ENCODE assay signal across 29 mouse cellular contexts in genomic region chr6:58899076-58899475, GRCm38 (mm10). TPM values are rescaled to one million over a fixed set of nuclear protein-coding genes. Genes with fewer than 3 reads are reported as not detected.
DNase-seq lines count a peak whose midpoint lies in the region; ATAC-seq and TF ChIP-seq lines count a peak whose summit lies in the region.
"Had no signal": no experiment of that assay in that cellular context is flagged by ENCODE, and none has a peak within 500 bp of the region (broad histone marks: within the 10 kb centered on the region; RNA-seq: fewer than 3 reads in every experiment).

No protein-coding gene starts in this region.

- H3K27ac ChIP-seq in forebrain, embryonic 13.5 days, result no peak overlapping the region
- no peak overlapping the region for H3K27ac ChIP-seq in forebrain, embryonic 10.5 days
- 0 out of 2 replicates have a peak overlapping the region, but pooled peaks have one; percentile 32 for H3K27ac ChIP-seq in layer of hippocampus, adult 2 months
- no peak overlapping the region for H3K27ac ChIP-seq in forebrain, postnatal 0 days (ENCODE audit: low read depth, low read length)
- H3K27ac ChIP-seq: embryonic facial prominence, embryonic 12.5 days; embryonic facial prominence, embryonic 15.5 days; heart, embryonic 15.5 days; hindbrain, embryonic 10.5 days; hindbrain, embryonic 13.5 days; intestine, embryonic 15.5 days had no signal

- DNase-seq in cerebellum, postnatal 36 days, result no peak
- DNase-seq in forebrain, embryonic 10.5 days (ENCODE audit: extremely low spot score, low spot score), result no peak
- DNase-seq in layer of hippocampus, adult 2 months (ENCODE audit: low spot score in 2 of 2), result peak in 1 of 2 experiments; percentile 27
- DNase-seq in layer of hippocampus, adult 9-10 months (ENCODE audit: low spot score), result no peak
- peak; percentile 36 for DNase-seq in forebrain, postnatal 0 days
- DNase-seq: adrenal gland, adult 8-10 months; adrenal gland, postnatal 25 days; cerebellum, adult 18-20 months; cerebellum, postnatal 14 days; gastrocnemius, postnatal 25 days; heart, adult 18-20 months; heart, postnatal 10 days; heart, postnatal 36 days; kidney, adult 11 months; kidney, adult 8-10 months had no signal

- peaks cover 33% of the 10 kb centered on the region for H3K4me1 ChIP-seq in forebrain, embryonic 13.5 days
- 0 out of 2 replicates have a peak, but pooled peaks cover 5% of the 10 kb centered on the region for H3K4me1 ChIP-seq in forebrain, embryonic 10.5 days
- no peaks in the 10 kb centered on the region for H3K4me1 ChIP-seq in forebrain, postnatal 0 days (ENCODE audit: insufficient read depth)
- H3K4me1 ChIP-seq: embryonic facial prominence, embryonic 12.5 days; embryonic facial prominence, embryonic 15.5 days; heart, embryonic 12.5 days; intestine, embryonic 15.5 days had no signal

- no peaks in the 10 kb centered on the region for H3K27me3 ChIP-seq in forebrain, embryonic 13.5 days
- H3K27me3 ChIP-seq in forebrain, embryonic 10.5 days (ENCODE audit: poor library complexity, severe bottlenecking), result no peaks in the 10 kb centered on the region
- H3K27me3 ChIP-seq in forebrain, postnatal 0 days (ENCODE audit: insufficient read depth, low read length), result no peaks in the 10 kb centered on the region
- H3K27me3 ChIP-seq: embryonic facial prominence, embryonic 12.5 days; embryonic facial prominence, embryonic 15.5 days; heart, embryonic 12.5 days; heart, embryonic 15.5 days; hindbrain, embryonic 13.5 days; intestine, embryonic 15.5 days had no signal

- H3K9ac ChIP-seq in forebrain, embryonic 13.5 days, result no peak overlapping the region
- no peak overlapping the region for H3K9ac ChIP-seq in forebrain, postnatal 0 days
- H3K9ac ChIP-seq: embryonic facial prominence, embryonic 12.5 days; embryonic facial prominence, embryonic 15.5 days; heart, embryonic 12.5 days; heart, embryonic 15.5 days; hindbrain, embryonic 13.5 days; intestine, embryonic 15.5 days had no signal

- no peaks in the 10 kb centered on the region for H3K36me3 ChIP-seq in forebrain, embryonic 13.5 days (ENCODE audit: poor library complexity, severe bottlenecking)
- no peaks in the 10 kb centered on the region for H3K36me3 ChIP-seq in forebrain, embryonic 10.5 days (replicated peaks)
- no peaks in the 10 kb centered on the region; the same call in 1 of the 2 replicates for H3K36me3 ChIP-seq in forebrain, postnatal 0 days (ENCODE audit: insufficient read depth)
- H3K36me3 ChIP-seq: embryonic facial prominence, embryonic 12.5 days; embryonic facial prominence, embryonic 15.5 days; hindbrain, embryonic 10.5 days; intestine, embryonic 15.5 days had no signal

- WGBS in forebrain, embryonic 13.5 days, result 79% methylated on average over 3 of the region's 3 CpGs
- WGBS in forebrain, embryonic 10.5 days, result 93% methylated on average over 3 of the region's 3 CpGs
- WGBS in forebrain, postnatal 0 days, result 51% methylated on average over 3 of the region's 3 CpGs

- H3K9me3 ChIP-seq in forebrain, embryonic 13.5 days (replicated peaks), result no peaks in the 10 kb centered on the region
- H3K9me3 ChIP-seq in forebrain, embryonic 10.5 days, result no peaks in the 10 kb centered on the region
- no peaks in the 10 kb centered on the region for H3K9me3 ChIP-seq in forebrain, postnatal 0 days (ENCODE audit: low read length)
- H3K9me3 ChIP-seq: embryonic facial prominence, embryonic 12.5 days; embryonic facial prominence, embryonic 15.5 days; heart, embryonic 12.5 days; heart, embryonic 15.5 days; hindbrain, embryonic 10.5 days; hindbrain, embryonic 13.5 days; intestine, embryonic 15.5 days had no signal

- TF ChIP-seq CTCF in layer of hippocampus, adult 2 months (conservative IDR thresholded peaks at IDR 0.05), result no peak
- TF ChIP-seq CTCF in forebrain, postnatal 0 days (IDR thresholded peaks at IDR 0.05; ENCODE audit: low read depth), result no peak

- H3K4me2 ChIP-seq in forebrain, embryonic 13.5 days, result no peak overlapping the region
- no peak overlapping the region for H3K4me2 ChIP-seq in forebrain, postnatal 0 days (ENCODE audit: low read depth)
- H3K4me2 ChIP-seq: embryonic facial prominence, embryonic 12.5 days; embryonic facial prominence, embryonic 15.5 days; heart, embryonic 12.5 days; heart, embryonic 15.5 days; hindbrain, embryonic 13.5 days; intestine, embryonic 15.5 days had no signal

- ATAC-seq in cerebellum, adult (ENCODE audit: insufficient number of reproducible peaks, low FRiP score, low TSS enrichment), result peak; percentile 46; the same call in 1 of the 2 replicates
- ATAC-seq in forebrain, embryonic 13.5 days, result peak; percentile 34; the same call in 1 of the 2 replicates
- ATAC-seq in forebrain, postnatal 0 days, result no peak
- no peak for ATAC-seq in frontal cortex, adult (ENCODE audit: low TSS enrichment)
- ATAC-seq: activated CD4-positive, CD25-positive, alpha-beta regulatory T cell, adult 4 months; hindbrain, embryonic 16.5 days; intestine, embryonic 15.5 days had no signal

- no peak overlapping the region for H3K4me3 ChIP-seq in forebrain, embryonic 13.5 days
- no peak overlapping the region for H3K4me3 ChIP-seq in forebrain, embryonic 10.5 days
- no peak overlapping the region for H3K4me3 ChIP-seq in layer of hippocampus, adult 2 months
- no peak overlapping the region for H3K4me3 ChIP-seq in forebrain, postnatal 0 days (ENCODE audit: low read depth, low read length)
- H3K4me3 ChIP-seq: embryonic facial prominence, embryonic 12.5 days; embryonic facial prominence, embryonic 15.5 days; erythroblast, embryonic 14.5 days; heart, embryonic 12.5 days; heart, embryonic 15.5 days; hindbrain, embryonic 10.5 days; hindbrain, embryonic 13.5 days; intestine, embryonic 15.5 days had no signal

RNA-seq across cellular contexts. Expression of gene Nap1l5, which starts 7.8 kb away (rescaled TPM):
- 49.1 and 52.6 TPM in 2 replicates for polyA plus RNA-seq in forebrain, embryonic 13.5 days (2015; fragmentation: Nextera tagmentation; extraction: Ambion mirVana)
- polyA plus RNA-seq in forebrain, embryonic 10.5 days (2016; fragmentation: Nextera tagmentation; extraction: Ambion mirVana), result 4.3 and 4.8 TPM in 2 replicates
- total RNA-seq in layer of hippocampus, adult 2 months (2021), result 100 to 1,000 TPM; 229 to 242 TPM
- total RNA-seq in forebrain, postnatal 0 days (2014; rRNA removed), result 89.2 and 152 TPM in 2 replicates
- polyA plus RNA-seq in forebrain, postnatal 0 days (2015; fragmentation: Nextera tagmentation; extraction: Ambion mirVana), result 153 and 257 TPM in 2 replicates
- total RNA-seq: common myeloid progenitor, adult 5-6 weeks had no signal
- polyA plus RNA-seq: erythroblast, embryonic 14.5 days had no signal

Comparison
In these comparisons a context has a peak if more than half of its experiments do, and no peak if none do; other contexts are left out.
1. ATAC-seq: peak in cerebellum, adult (single experiment) and forebrain, embryonic 13.5 days (single experiment); none in forebrain, postnatal 0 days (single experiment) and frontal cortex, adult (single experiment).